Mouse (Mus musculus): ENCODE measurements around the gene Otulin.

Otulin gene

GRCm38 (mm10) chr15:27657866-27658265 is 27.4 kb upstream of the Otulin start:
- DNase-seq (ENCODE audit: low read depth), result no peak

GRCm38 (mm10) chr15:27656626-27657025 is 26.1 kb upstream of the Otulin start:
- no peak for DNase-seq (ENCODE audit: low read depth)

GRCm38 (mm10) chr15:27655015-27655414 is 24.5 kb upstream of the Otulin start:
- peak; percentile 38 for DNase-seq (ENCODE audit: low read depth)

- peak; percentile 76 for DNase-seq (ENCODE audit: low read depth)
Measured at GRCm38 (mm10) chr15:27647686-27648085, 17.2 kb upstream of the Otulin start.

GRCm38 (mm10) chr15:27646665-27647064 is 16.2 kb upstream of the Otulin start:
- no peak for DNase-seq (ENCODE audit: low read depth)

- no peak for DNase-seq (ENCODE audit: low read depth)
Measured at GRCm38 (mm10) chr15:27645250-27645649, 14.8 kb upstream of the Otulin start.

GRCm38 (mm10) chr15:27642895-27643294 is 12.4 kb upstream of the Otulin start:
- peak; percentile 72 for DNase-seq (ENCODE audit: low read depth)

GRCm38 (mm10) chr15:27641171-27641570 is 10.7 kb upstream of the Otulin start:
- DNase-seq (ENCODE audit: low read depth), result peak; percentile 84

GRCm38 (mm10) chr15:27633941-27634900 is 3.7 kb upstream of the Otulin start:
- DNase-seq (ENCODE audit: low read depth), result no peak

GRCm38 (mm10) chr15:27629800-27630600 is 493 bp downstream of the Otulin start:
- peak; percentile 56 for DNase-seq (ENCODE audit: low read depth)

- DNase-seq (ENCODE audit: low read depth), result peak; percentile 41
Measured at GRCm38 (mm10) chr15:27629046-27629445, 1.4 kb downstream of the Otulin start.

- peak; percentile 86 for DNase-seq (ENCODE audit: low read depth)
Measured at GRCm38 (mm10) chr15:27627794-27628193, 2.7 kb downstream of the Otulin start.

- DNase-seq (ENCODE audit: low read depth), result no peak
Measured at GRCm38 (mm10) chr15:27626314-27626713, 4.2 kb downstream of the Otulin start.

GRCm38 (mm10) chr15:27625890-27626255 is 4.6 kb downstream of the Otulin start:
- no peak for DNase-seq (ENCODE audit: low read depth)

GRCm38 (mm10) chr15:27625014-27625889 is 5.2 kb downstream of the Otulin start:
- DNase-seq (ENCODE audit: low read depth), result peak; percentile 31

GRCm38 (mm10) chr15:27623286-27623685 is 7.2 kb downstream of the Otulin start:
- no peak for DNase-seq (ENCODE audit: low read depth)

- DNase-seq (ENCODE audit: low read depth), result no peak
Measured at GRCm38 (mm10) chr15:27620475-27621185, 9.9 kb downstream of the Otulin start.

- no peak for DNase-seq (ENCODE audit: low read depth)
Measured at GRCm38 (mm10) chr15:27619683-27620082, 10.8 kb downstream of the Otulin start.

GRCm38 (mm10) chr15:27618778-27619533 is 11.5 kb downstream of the Otulin start:
- DNase-seq (ENCODE audit: low read depth), result no peak

- no peak for DNase-seq (ENCODE audit: low read depth)
Measured at GRCm38 (mm10) chr15:27617227-27617626, 13.3 kb downstream of the Otulin start.
